Mouse (Mus musculus) thymus, adult 2 months (tissue): Measurements from ENCODE around the gene Map3k5.

Experiments used
- CTCF ChIP-seq: fragments of 200-500 bp; IDR thresholded peaks from 2 replicates; pipeline ENCODE4 v1.5.1; 2012; ENCODE audit warnings: mild to moderate bottlenecking, control low read depth, low read length, moderate library complexity, borderline replicate concordance; ENCODE audit not compliant: control insufficient read depth, poor library complexity, insufficient read depth; ENCODE audit errors: extremely low read depth
- POLR2A ChIP-seq: fragments of 200-500 bp; IDR thresholded peaks from 2 replicates; pipeline ENCODE4 v1.6.1; 2012; ENCODE audit warnings: mild to moderate bottlenecking, low read length, control low read depth, moderate library complexity; ENCODE audit not compliant: control insufficient read depth, poor library complexity, insufficient read depth; ENCODE audit errors: extremely low read depth

DNA sequence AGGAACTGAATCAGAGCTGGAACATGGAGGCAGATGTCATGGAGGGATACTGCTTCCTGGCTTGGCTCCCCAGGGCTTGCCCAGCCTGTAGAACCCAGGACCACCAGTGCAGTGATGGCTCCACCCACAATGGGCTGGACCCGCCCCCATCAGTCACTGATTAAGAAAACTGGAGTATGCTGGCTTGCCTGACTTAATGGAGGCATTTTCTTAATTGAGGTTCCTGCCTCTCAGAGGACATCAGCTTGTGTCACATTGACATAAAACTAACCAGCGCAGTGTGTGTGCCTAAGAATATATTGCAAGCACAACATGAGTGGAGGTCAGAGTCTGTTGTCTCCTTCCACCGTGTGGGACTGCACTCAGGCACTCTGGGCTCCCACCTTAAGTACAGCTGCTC is 158.1 kb downstream of the Map3k5 start:
- TF ChIP-seq POLR2A (no peak), CTCF (no peak)
